Mouse (Mus musculus) limb, embryonic 14.5 days (tissue): ENCODE measurements around the gene Ppt2. TPM values are rescaled to one million over a fixed set of nuclear protein-coding genes. Genes with fewer than 3 reads are reported as not detected.

Experiments used
- ATAC-seq: fragments of 200-750 bp; cut with Nextera tagmentation; 2 replicates; pipeline ENCODE4 v1.8.0; 2017; ENCODE audit warnings: low read depth, moderate number of reproducible peaks, moderate TSS enrichment; ENCODE audit not compliant: low FRiP score
- DNase-seq: peaks from one replicate; pipeline ENCODE4 v3.0.0-alpha.2; 2015; ENCODE audit warnings: low spot score
- H3K27ac ChIP-seq: fragments of 300-500 bp; sonication (generic); replicated peaks from 2 replicates; pipeline ENCODE4 v1.5.1; 2014; ENCODE audit warnings: low read depth, mild to moderate bottlenecking, low read length, moderate library complexity, mixed read lengths
- H3K27me3 ChIP-seq: fragments of 300-500 bp; sonication (generic); 2 replicates; pipeline ENCODE4 v1.6.1; 2014; ENCODE audit warnings: low read length, mixed read lengths; ENCODE audit not compliant: control insufficient read depth, insufficient read depth
- H3K36me3 ChIP-seq: fragments of 300-500 bp; sonication (generic); 2 replicates; pipeline ENCODE4 v1.6.1; 2014; ENCODE audit warnings: mild to moderate bottlenecking, low read length, moderate library complexity, mixed read lengths; ENCODE audit not compliant: control insufficient read depth, insufficient read depth
- H3K4me1 ChIP-seq: fragments of 300-500 bp; sonication (generic); 2 replicates; pipeline ENCODE4 v1.6.1; 2014; ENCODE audit warnings: antibody characterized with exemption, low read length, mixed read lengths; ENCODE audit not compliant: control insufficient read depth, insufficient read depth
- H3K4me2 ChIP-seq: fragments of 300-500 bp; sonication (generic); replicated peaks from 2 replicates; pipeline ENCODE4 v1.6.1; 2014; ENCODE audit warnings: low read depth, mild to moderate bottlenecking, low read length, moderate library complexity; ENCODE audit not compliant: severe bottlenecking
- H3K4me3 ChIP-seq: fragments of 300-500 bp; sonication (generic); replicated peaks from 2 replicates; pipeline ENCODE4 v1.5.1; 2014; ENCODE audit warnings: low read length
- H3K9ac ChIP-seq: fragments of 300-500 bp; sonication (generic); 2 replicates; pipeline ENCODE4 v1.6.1; 2014; ENCODE audit warnings: mild to moderate bottlenecking, low read depth, low read length, moderate library complexity; ENCODE audit not compliant: severe bottlenecking
- H3K9me3 ChIP-seq: fragments of 300-500 bp; sonication (generic); 2 replicates; pipeline ENCODE4 v1.6.1; 2016; ENCODE audit warnings: low read length; ENCODE audit not compliant: control insufficient read depth
- POLR2A ChIP-seq: fragments of 200-500 bp; IDR thresholded peaks from 2 replicates; pipeline ENCODE4 v1.8.0; 2012; ENCODE audit warnings: inconsistent platforms, mild to moderate bottlenecking, moderate library complexity, borderline replicate concordance; ENCODE audit not compliant: insufficient read depth, insufficient read length; ENCODE audit errors: extremely low read depth
- WGBS: fragments of 180-500 bp; shearing (Covaris S2); extraction: QIAGEN DNeasy Blood & Tissue Kit; methylation state at CpG from one replicate; pipeline ENCODE4 v1.1.7; 2014; 5-methylcytosine and 5-hydroxymethylcytosine counted together
- polyA plus RNA-seq, 2 experiments: library from polyadenylated mRNA; depleted of rRNA in 1 of 2; stranded (reverse) in 1 of 2; unstranded in 1 of 2; fragments of >200 nt; fragmentation: Nextera tagmentation in 1 of 2; extraction: Ambion mirVana in 1 of 2; gene quantifications; 2 replicates each; pipeline versions ENCODE4 v1.2.1 to v1.2.3; 2012 to 2014

The Ppt2 gene
- polyA plus RNA-seq (2012; rRNA removed) (39.6 and 52.4 TPM in 2 replicates), polyA plus RNA-seq (2014; fragmentation: Nextera tagmentation; extraction: Ambion mirVana) (27.0 and 29.9 TPM in 2 replicates)

- ATAC-seq (0 out of 2 replicates have a peak, but pooled peaks have one; percentile 8), DNase-seq (no peak)
Observed at GRCm38 (mm10) chr17:34627943-34628643, at the start of gene Ppt2. Gene Ppt2, minus strand, starts transcription at chr17:34628510.

DNA sequence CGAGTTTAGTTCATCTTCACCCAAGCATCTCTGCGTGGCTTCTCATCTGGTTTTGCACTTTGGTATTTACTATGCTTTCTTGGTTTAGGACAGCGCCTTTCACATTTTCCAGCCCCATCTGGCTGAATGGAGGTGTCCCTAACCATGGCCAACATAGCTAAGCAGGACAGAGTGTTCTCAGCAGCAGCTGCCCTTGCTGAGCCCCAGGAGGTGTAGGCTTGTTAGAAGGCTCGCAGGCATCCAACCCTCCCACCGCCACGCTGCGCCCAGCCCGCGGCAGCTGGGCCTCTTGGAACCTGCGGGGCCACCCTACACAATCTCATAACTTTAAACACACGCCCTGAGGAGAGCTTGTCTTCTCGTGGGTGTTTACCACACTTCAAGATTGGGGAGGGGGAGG, 48.4 kb upstream of the Ppt2 start:
- H3K4me2 ChIP-seq = no peak overlapping the region
- H3K4me1 ChIP-seq = no peaks in the 10 kb centered on the region
- no peak overlapping the region for H3K27ac ChIP-seq
- no peak for TF ChIP-seq POLR2A
- ATAC-seq (no peak), DNase-seq (no peak)
- no peak overlapping the region for H3K9ac ChIP-seq
- H3K27me3 ChIP-seq = peaks cover 48% of the 10 kb centered on the region
- H3K36me3 ChIP-seq = no peaks in the 10 kb centered on the region
- no peaks in the 10 kb centered on the region for H3K9me3 ChIP-seq
- WGBS = 64% methylated on average over 12 of the region's 12 CpGs
- H3K4me3 ChIP-seq = no peak overlapping the region

More at GRCm38 (mm10) chr17:34627943-34628643, at the start of gene Ppt2:
- peak within 1 kb of the TSS; percentile 78 for H3K4me2 ChIP-seq
- H3K27me3 ChIP-seq = peaks cover 36% of the 10 kb centered on the region
- WGBS = 6% methylated on average over 29 of the region's 29 CpGs
- H3K9me3 ChIP-seq = no peaks in the 10 kb centered on the region
- peaks cover 30% of the 10 kb centered on the region for H3K4me1 ChIP-seq
- TF ChIP-seq POLR2A = no peak
- peak within 1 kb of the TSS; percentile 81 for H3K4me3 ChIP-seq
- peaks cover 19% of the 10 kb centered on the region for H3K36me3 ChIP-seq
- peak within 1 kb of the TSS; percentile 73 for H3K9ac ChIP-seq
- H3K27ac ChIP-seq = peak within 1 kb of the TSS; percentile 92

DNA sequence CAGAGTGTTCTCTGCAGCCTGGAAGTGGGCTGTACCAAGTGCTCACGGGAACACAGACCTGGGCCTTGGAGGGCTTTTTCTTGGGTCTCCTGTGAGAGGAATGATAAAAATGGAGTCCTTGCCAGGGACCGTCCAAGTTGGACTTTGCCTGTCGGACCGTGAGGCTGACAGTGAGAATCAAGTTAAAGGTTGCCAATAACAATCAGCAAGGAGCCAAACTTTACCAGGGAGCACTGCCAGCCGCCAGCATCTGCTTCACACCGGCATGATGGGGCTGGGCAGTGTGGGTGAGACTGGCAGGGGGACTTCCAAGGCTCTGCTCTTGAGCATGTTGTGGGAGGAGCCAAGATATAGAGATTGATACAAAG, 47.8 kb upstream of the Ppt2 start:
- H3K4me1 ChIP-seq = no peaks in the 10 kb centered on the region
- no peak overlapping the region for H3K4me2 ChIP-seq
- no peak overlapping the region for H3K27ac ChIP-seq
- ATAC-seq = no peak
- H3K36me3 ChIP-seq = no peaks in the 10 kb centered on the region
- no peak for TF ChIP-seq POLR2A
- no peak for DNase-seq
- no peak overlapping the region for H3K9ac ChIP-seq
- no peak overlapping the region for H3K4me3 ChIP-seq
- H3K9me3 ChIP-seq = no peaks in the 10 kb centered on the region
- WGBS = 84% methylated on average over 6 of the region's 6 CpGs
- peaks cover 54% of the 10 kb centered on the region for H3K27me3 ChIP-seq

GRCm38 (mm10) chr17:34675205-34676092, 47.1 kb upstream of the Ppt2 start:
- H3K27ac ChIP-seq = no peak overlapping the region
- no peak overlapping the region for H3K4me2 ChIP-seq
- no peak overlapping the region for H3K4me3 ChIP-seq
- no peak overlapping the region for H3K9ac ChIP-seq
- H3K9me3 ChIP-seq = no peaks in the 10 kb centered on the region
- no peaks in the 10 kb centered on the region for H3K4me1 ChIP-seq
- no peak for DNase-seq
- WGBS = 72% methylated on average over 13 of the region's 13 CpGs
- no peak for TF ChIP-seq POLR2A
- H3K36me3 ChIP-seq = no peaks in the 10 kb centered on the region
- no peak for ATAC-seq
- H3K27me3 ChIP-seq = peaks cover 60% of the 10 kb centered on the region

- Histone ChIP-seq H3K9ac (no peak overlapping the region), H3K4me1 (no peaks in the 10 kb centered on the region), H3K4me3 (no peak overlapping the region), H3K27me3 (peaks cover 65% of the 10 kb centered on the region), H3K9me3 (no peaks in the 10 kb centered on the region), H3K36me3 (no peaks in the 10 kb centered on the region), H3K4me2 (no peak overlapping the region), H3K27ac (no peak overlapping the region)
- 60% methylated on average over 11 of the region's 11 CpGs for WGBS
- no peak for DNase-seq
- TF ChIP-seq POLR2A = no peak
- ATAC-seq = no peak
Observed at GRCm38 (mm10) chr17:34674524-34675204, 46.4 kb upstream of the Ppt2 start.
